Mouse (Mus musculus) stomach, embryonic 14.5 days (tissue): ENCODE results near the gene Rab14. TPM values are rescaled to one million over a fixed set of nuclear protein-coding genes. Genes with fewer than 3 reads are reported as not detected.

Experiments used
- ATAC-seq: fragments of 200-750 bp; cut with Nextera tagmentation; 2 replicates; pipeline ENCODE4 v1.8.0; 2017; ENCODE audit warnings: low read depth, moderate TSS enrichment; ENCODE audit not compliant: insufficient number of reproducible peaks, insufficient read depth, low FRiP score
- H3K27ac ChIP-seq: fragments of 300-500 bp; sonication (generic); 2 replicates; pipeline ENCODE4 v1.5.1; 2014; ENCODE audit warnings: mild to moderate bottlenecking, low read length, moderate library complexity, mixed read lengths
- H3K27me3 ChIP-seq: fragments of 300-500 bp; sonication (generic); 2 replicates; pipeline ENCODE4 v1.6.1; 2014; ENCODE audit warnings: low read length, control low read depth, mixed read lengths; ENCODE audit not compliant: control insufficient read depth, insufficient read depth
- H3K36me3 ChIP-seq: fragments of 300-500 bp; sonication (generic); 2 replicates; pipeline ENCODE4 v1.6.1; 2014; ENCODE audit warnings: mild to moderate bottlenecking, control low read depth, low read length, moderate library complexity, mixed read lengths; ENCODE audit not compliant: control insufficient read depth, insufficient read depth
- H3K4me1 ChIP-seq: fragments of 300-500 bp; sonication (generic); 2 replicates; pipeline ENCODE4 v1.6.1; 2014; ENCODE audit warnings: low read length, control low read depth, mixed read lengths; ENCODE audit not compliant: control insufficient read depth, insufficient read depth
- H3K4me2 ChIP-seq: fragments of 300-500 bp; sonication (generic); replicated peaks from 2 replicates; pipeline ENCODE4 v1.6.1; 2014; ENCODE audit warnings: low read depth, low read length, control low read depth
- H3K4me3 ChIP-seq: fragments of 300-500 bp; sonication (generic); 2 replicates; pipeline ENCODE4 v1.5.1; 2014; ENCODE audit warnings: low read depth, low read length, control low read depth
- H3K9ac ChIP-seq: fragments of 300-500 bp; sonication (generic); replicated peaks from 2 replicates; pipeline ENCODE4 v1.6.1; 2014; ENCODE audit warnings: low read depth, mild to moderate bottlenecking, control low read depth, low read length, moderate library complexity, mixed read lengths
- H3K9me3 ChIP-seq: fragments of 300-500 bp; sonication (generic); 2 replicates; pipeline ENCODE4 v1.6.1; 2016; ENCODE audit warnings: low read depth, low read length, control low read depth; ENCODE audit not compliant: control insufficient read depth
- WGBS: fragments of 180-500 bp; shearing (Covaris S2); extraction: QIAGEN DNeasy Blood & Tissue Kit; methylation state at CpG from one replicate; pipeline ENCODE4 v1.1.7; 2014; 5-methylcytosine and 5-hydroxymethylcytosine counted together
- polyA plus RNA-seq: library from polyadenylated mRNA; unstranded; fragments of >200 nt; fragmentation: Nextera tagmentation; extraction: Ambion mirVana; gene quantifications from 2 replicates; pipeline ENCODE4 v1.2.1, GENCODE M21; 2014

Rab14 gene
- 314 and 322 TPM in 2 replicates for polyA plus RNA-seq

DNA sequence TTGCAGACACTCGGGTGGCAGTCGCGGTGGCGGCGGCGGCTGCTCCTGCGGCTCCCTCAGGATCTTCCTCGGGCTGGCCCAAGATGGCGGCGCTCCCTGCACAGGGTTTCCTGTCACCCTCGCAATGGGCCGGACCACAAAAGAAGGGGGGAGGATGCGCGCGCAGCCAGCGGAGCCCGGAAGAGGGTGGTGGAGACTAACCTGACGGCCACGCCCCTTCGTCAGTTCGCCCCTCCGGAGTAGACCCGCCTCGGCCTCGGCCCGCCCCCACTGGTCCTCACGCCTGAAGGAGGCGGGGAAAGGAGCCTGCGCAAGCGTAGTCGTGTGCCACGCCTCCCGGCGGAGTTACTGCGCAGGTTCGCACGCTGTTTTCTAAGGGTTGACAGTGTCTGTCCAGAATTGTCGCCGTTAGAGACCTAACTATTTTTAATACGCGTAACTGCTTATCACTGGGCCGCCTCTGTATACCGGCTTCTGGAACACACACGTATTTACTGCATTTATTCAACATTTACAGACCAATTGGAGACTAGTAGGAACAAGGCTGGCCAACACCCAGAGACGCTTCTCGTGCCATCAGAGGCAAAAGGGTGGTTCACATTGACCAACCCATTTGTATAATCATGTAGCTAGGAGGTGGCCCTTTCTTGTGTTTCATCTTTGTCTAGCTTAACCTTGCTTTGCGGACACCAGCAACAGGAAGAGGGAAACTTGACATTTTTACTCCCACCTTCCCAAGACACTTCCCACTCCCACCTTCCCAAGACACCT, at the start of gene Rab14:
Rab14 (minus strand) TSS at position 223 of the 771 bp plus-strand sequence.
- H3K27me3 ChIP-seq, result no peaks in the 10 kb centered on the region
- H3K9me3 ChIP-seq, result no peaks in the 10 kb centered on the region
- H3K4me1 ChIP-seq, result peaks cover 15% of the 10 kb centered on the region
- H3K27ac ChIP-seq, result peak within 1 kb of the TSS; percentile 98
- ATAC-seq, result peak; percentile 98
- H3K36me3 ChIP-seq, result peaks cover 4% of the 10 kb centered on the region
- peak within 1 kb of the TSS; percentile 100 for H3K4me3 ChIP-seq
- under 1% methylated on average over 47 of the region's 47 CpGs for WGBS
- peak within 1 kb of the TSS; percentile 96 for H3K4me2 ChIP-seq
- peak within 1 kb of the TSS; percentile 97 for H3K9ac ChIP-seq

DNA sequence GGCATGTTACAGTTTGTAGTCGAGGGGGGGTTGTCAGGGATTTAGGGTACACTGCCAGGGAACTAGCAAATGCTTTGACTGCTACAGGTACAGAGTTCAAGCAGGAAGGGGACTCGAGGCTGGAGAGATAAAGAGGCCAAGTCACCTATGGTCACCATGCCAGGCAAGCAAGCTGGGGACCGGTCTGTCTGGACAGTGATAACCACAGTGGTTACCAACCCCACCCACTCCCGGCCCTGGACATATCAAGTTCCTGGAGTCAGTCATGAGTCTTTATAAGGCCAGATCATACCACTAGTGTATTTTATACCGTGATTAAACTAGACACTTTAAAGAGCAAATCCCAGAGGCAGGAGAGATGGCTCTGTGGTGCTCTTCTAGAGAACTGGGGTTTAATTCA, 46.8 kb upstream of the Rab14 start:
- no peak for ATAC-seq
- H3K4me2 ChIP-seq, result no peak overlapping the region
- H3K36me3 ChIP-seq, result no peaks in the 10 kb centered on the region
- 67% methylated on average over 5 of the region's 5 CpGs for WGBS
- H3K27me3 ChIP-seq, result no peaks in the 10 kb centered on the region
- H3K4me1 ChIP-seq, result no peaks in the 10 kb centered on the region
- no peak overlapping the region for H3K4me3 ChIP-seq
- H3K9me3 ChIP-seq, result no peaks in the 10 kb centered on the region
- no peak overlapping the region for H3K27ac ChIP-seq
- no peak overlapping the region for H3K9ac ChIP-seq

DNA sequence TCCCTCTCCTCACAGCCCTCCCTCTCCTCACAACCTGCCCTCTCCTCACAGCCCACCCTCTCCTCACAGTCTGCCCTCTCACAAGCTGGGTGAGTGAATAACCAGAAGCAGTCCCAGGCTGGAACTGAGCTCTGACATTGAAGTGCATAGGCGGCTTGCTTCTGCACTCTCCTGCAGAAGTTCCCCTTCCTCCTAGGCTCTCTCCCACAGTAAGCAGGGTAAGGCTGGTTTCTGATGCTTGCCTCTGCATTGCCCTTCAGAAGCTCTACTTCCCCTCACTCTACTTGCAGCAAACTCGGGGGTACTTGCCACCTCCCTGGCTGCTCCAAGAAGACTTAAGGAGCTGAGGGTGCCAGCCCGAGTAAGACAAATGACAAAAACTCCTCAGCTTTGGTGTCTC, 43.3 kb upstream of the Rab14 start:
- ATAC-seq, result no peak
- H3K4me1 ChIP-seq, result no peaks in the 10 kb centered on the region
- no peak overlapping the region for H3K4me3 ChIP-seq
- no peaks in the 10 kb centered on the region for H3K36me3 ChIP-seq
- H3K27ac ChIP-seq, result no peak overlapping the region
- no peaks in the 10 kb centered on the region for H3K27me3 ChIP-seq
- no peak overlapping the region for H3K9ac ChIP-seq
- no peaks in the 10 kb centered on the region for H3K9me3 ChIP-seq
- H3K4me2 ChIP-seq, result no peak overlapping the region
- 44% methylated on average over 3 of the region's 3 CpGs for WGBS

DNA sequence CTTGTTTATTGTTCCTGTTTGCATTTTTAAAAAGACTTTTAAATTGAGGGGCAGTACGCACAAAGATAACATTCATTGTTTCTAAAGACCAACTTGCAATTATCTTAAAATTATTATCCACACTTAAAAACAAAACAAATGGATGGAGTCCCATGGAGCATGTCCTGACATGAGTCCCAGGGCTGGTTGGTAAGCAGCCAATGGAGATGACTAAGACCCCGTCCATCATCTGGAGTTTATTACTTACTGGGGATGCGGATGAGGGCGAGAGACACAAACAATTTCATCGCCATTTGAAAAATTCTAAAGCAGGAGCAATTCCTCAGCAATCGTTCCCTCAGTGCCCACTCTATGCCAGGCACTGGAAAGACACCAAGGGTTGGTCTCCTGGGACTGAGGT, 34.1 kb upstream of the Rab14 start:
- Histone ChIP-seq H3K4me2 (no peak overlapping the region), H3K27me3 (no peaks in the 10 kb centered on the region), H3K36me3 (no peaks in the 10 kb centered on the region), H3K9ac (no peak overlapping the region), H3K4me1 (peaks cover 5% of the 10 kb centered on the region; the same call in 1 of the 2 replicates), H3K4me3 (no peak overlapping the region), H3K27ac (no peak overlapping the region), H3K9me3 (no peaks in the 10 kb centered on the region)
- WGBS, result 75% methylated on average over 6 of the region's 6 CpGs
- ATAC-seq, result no peak

DNA sequence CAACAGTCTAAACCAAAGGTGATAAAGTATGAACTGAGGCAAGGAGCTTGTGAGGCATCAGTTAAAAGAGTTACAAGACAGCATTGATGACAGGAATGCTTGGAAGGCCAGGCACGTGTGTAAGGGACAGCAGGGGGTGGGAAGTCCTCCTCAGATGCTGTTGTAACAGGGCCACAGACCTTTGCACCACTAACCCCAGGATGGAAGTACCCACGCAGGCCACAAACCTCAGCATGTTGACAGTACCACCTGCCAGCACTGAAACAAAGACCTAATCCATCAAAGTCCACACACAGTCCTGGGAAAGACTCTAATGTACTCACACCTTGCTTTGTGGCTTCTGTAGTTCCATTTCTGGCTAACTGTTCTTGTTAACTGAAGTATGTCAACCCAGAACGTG, 33.0 kb upstream of the Rab14 start:
- H3K4me3 ChIP-seq, result no peak overlapping the region
- no peak for ATAC-seq
- H3K36me3 ChIP-seq, result no peaks in the 10 kb centered on the region
- peaks cover 5% of the 10 kb centered on the region; the same call in 1 of the 2 replicates for H3K4me1 ChIP-seq
- no peaks in the 10 kb centered on the region for H3K27me3 ChIP-seq
- no peak overlapping the region for H3K9ac ChIP-seq
- H3K9me3 ChIP-seq, result no peaks in the 10 kb centered on the region
- no peak overlapping the region for H3K27ac ChIP-seq
- WGBS, result 30% methylated on average over 3 of the region's 3 CpGs
- H3K4me2 ChIP-seq, result no peak overlapping the region

DNA sequence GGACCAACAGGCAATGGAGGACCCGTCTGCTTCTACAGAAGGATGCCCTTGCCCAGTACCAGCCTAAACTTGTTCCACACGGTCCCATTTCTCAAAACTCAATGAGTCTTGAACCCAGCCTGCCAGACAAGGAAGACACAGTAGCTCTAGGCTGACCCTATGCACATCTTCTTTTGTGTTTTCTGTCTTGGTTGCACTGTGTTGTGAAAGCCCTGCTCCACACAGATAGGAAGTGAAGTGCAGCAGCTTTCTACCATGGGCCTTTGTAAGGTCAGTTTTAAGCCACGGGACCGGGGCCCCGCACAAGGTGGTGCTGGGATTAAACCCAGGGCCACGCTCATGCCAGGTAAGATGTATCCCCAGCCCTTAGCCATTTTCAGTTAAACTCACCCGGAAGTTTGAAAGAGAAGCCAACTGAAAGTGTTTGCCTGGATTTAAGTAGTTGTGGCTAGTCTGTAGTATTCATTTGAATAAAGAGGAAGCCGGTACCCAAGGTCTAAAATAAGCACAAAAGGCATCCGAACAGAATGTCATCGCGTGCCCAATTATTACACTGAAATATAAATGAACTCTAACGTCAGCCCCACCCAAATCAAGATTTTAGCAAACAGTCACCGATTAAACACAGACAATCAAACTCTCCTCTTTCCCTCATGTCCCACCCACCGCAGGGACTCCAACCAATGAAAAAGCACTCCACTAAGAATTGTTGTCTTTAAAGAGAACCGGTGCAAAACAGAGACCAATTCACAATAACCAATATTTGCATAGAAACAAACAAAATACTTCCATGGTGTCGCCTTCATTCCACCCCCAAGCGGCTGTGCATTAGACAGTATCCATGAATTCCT, 31.9 kb upstream of the Rab14 start:
- 67% methylated on average over 17 of the region's 17 CpGs for WGBS
- ATAC-seq, result no peak
- Histone ChIP-seq H3K27ac (no peak overlapping the region), H3K9me3 (no peaks in the 10 kb centered on the region), H3K9ac (no peak overlapping the region), H3K4me1 (peaks cover 5% of the 10 kb centered on the region; the same call in 1 of the 2 replicates), H3K36me3 (no peaks in the 10 kb centered on the region), H3K27me3 (no peaks in the 10 kb centered on the region), H3K4me2 (no peak overlapping the region), H3K4me3 (no peak overlapping the region)

DNA sequence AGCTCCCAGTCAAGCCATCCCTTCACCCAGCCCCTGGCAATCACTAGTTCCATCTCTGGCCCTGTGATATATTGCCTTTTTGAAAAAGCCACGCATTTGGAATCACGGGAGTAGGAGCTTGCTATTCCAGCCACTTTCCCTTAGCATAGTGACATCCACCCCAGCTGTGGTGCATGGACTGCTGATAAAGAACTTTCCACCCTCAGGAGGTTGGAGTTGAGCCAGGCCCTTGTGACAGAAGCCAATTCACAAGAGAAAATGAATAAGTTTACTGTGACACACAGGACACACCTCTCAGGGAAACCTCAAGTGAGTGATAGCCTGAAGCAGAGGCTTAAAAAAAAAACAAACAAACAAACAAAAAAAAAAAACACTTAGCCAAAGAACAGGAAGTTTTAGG, 31.0 kb upstream of the Rab14 start:
- 48% methylated on average over 2 of the region's 2 CpGs for WGBS
- no peaks in the 10 kb centered on the region for H3K36me3 ChIP-seq
- peaks cover 5% of the 10 kb centered on the region; the same call in 1 of the 2 replicates for H3K4me1 ChIP-seq
- H3K4me2 ChIP-seq, result no peak overlapping the region
- H3K27ac ChIP-seq, result no peak overlapping the region
- no peak for ATAC-seq
- no peaks in the 10 kb centered on the region for H3K9me3 ChIP-seq
- H3K9ac ChIP-seq, result no peak overlapping the region
- no peaks in the 10 kb centered on the region for H3K27me3 ChIP-seq
- H3K4me3 ChIP-seq, result no peak overlapping the region

DNA sequence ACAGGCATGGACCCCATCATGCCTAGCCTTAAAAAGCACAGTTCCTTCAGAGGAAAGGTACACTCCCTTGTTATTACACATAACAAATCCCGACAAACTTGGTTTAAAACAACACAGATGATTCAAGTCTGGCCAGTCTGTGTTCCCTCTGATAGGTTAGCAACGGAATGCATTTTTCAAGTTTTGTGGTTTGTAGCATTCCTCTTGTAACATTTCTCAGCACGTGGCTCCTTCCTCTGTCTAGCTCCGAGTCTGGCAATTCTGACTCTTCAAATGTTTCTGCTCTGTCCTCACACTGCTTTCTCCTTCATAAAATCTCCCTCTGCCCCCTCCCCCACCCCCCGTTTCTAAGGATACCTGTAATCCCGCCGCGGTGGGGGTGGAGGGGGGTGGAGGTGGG, 29.3 kb upstream of the Rab14 start:
- H3K9me3 ChIP-seq, result no peaks in the 10 kb centered on the region
- WGBS, result 15% methylated on average over 8 of the region's 8 CpGs
- H3K27me3 ChIP-seq, result no peaks in the 10 kb centered on the region
- ATAC-seq, result no peak
- H3K4me2 ChIP-seq, result no peak overlapping the region
- peaks cover 5% of the 10 kb centered on the region; the same call in 1 of the 2 replicates for H3K4me1 ChIP-seq
- H3K4me3 ChIP-seq, result no peak overlapping the region
- no peak overlapping the region for H3K27ac ChIP-seq
- no peaks in the 10 kb centered on the region for H3K36me3 ChIP-seq
- H3K9ac ChIP-seq, result no peak overlapping the region
